Mouse (Mus musculus): Measurements from ENCODE around the gene Slc39a11.

The Slc39a11 gene

GRCm38 (mm10) chr11:113504459-113505062 lies 145.3 kb downstream of the Slc39a11 start:
- no peak for DNase-seq

- no peak for DNase-seq
Measured at GRCm38 (mm10) chr11:113502968-113503367, 146.9 kb downstream of the Slc39a11 start.

GRCm38 (mm10) chr11:113500631-113501305 lies 149.1 kb downstream of the Slc39a11 start:
- DNase-seq = no peak

- DNase-seq = no peak
Measured at GRCm38 (mm10) chr11:113498889-113499288, 151.0 kb downstream of the Slc39a11 start.

- no peak for DNase-seq
Measured at GRCm38 (mm10) chr11:113494021-113494546, 155.8 kb downstream of the Slc39a11 start.

- DNase-seq = no peak
Measured at GRCm38 (mm10) chr11:113490530-113491520, 159.1 kb downstream of the Slc39a11 start.

DNA sequence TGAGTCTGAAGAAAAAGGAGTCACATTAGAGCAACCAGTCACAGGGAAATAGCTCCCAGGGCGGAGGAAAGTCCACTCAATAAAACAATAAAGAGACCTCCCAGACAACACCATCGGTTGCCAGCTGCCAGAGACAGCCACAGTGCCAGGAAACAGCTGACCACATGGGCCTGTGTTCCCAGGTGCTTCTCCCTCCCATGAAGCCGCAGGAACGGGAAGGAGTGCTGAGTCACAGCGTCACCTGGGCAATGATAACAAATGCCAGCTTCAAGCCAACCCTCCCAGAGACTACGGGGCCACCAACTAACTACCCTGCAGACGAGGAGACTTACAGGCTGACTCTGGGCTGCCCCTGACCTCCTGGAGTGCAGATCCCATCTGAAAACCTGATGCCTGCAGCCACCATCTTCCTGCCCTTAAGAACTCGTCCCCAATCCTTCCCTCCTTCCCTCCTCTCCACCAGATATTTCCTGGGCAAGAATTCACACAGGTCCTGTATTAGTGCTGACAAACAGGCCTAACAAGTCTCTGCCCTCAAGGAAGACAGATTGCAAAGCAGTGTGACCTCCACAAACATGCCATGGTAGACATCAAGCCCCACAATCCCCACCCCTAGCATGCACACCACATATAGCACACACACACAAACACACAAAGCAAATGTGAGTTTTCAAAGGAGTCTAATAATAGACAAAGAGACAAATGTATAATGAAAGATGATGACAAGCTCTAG lies 162.1 kb downstream of the Slc39a11 start:
- DNase-seq = no peak

GRCm38 (mm10) chr11:113484037-113484436 lies 165.8 kb downstream of the Slc39a11 start:
- no peak for DNase-seq

- no peak for DNase-seq
Measured at GRCm38 (mm10) chr11:113477550-113477949, 172.3 kb downstream of the Slc39a11 start.

- no peak for DNase-seq
Measured at GRCm38 (mm10) chr11:113476720-113477119, 173.2 kb downstream of the Slc39a11 start.

- no peak for DNase-seq
Measured at GRCm38 (mm10) chr11:113475491-113475890, 174.4 kb downstream of the Slc39a11 start.

DNA sequence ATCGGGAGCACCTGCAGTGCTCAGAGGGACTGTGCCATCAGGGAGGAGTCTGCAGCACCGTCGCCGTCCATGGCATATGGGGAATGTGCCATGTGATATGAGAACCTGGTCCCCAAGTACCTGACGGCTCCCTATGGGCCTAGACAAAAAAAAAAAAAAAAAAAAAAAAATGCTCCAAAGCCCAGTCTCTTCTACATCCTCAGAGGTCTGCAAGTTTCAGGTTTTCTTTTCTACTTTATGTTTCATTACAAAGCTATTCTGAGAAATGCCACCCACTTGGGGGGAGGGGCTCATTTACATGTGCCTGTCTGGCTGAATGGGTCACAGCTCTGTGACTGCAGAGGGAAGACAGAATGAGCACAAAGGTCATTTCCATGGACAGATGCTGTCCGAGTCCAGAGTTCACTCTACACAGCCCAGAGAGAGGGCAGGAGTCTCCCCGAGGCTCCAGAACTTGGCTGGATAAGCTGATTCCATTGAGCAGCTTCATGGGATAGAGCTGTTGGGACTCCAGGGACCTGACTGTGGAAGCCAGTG lies 175.8 kb downstream of the Slc39a11 start:
- DNase-seq = no peak

- no peak for DNase-seq
Measured at GRCm38 (mm10) chr11:113471936-113472335, 177.9 kb downstream of the Slc39a11 start.

DNA sequence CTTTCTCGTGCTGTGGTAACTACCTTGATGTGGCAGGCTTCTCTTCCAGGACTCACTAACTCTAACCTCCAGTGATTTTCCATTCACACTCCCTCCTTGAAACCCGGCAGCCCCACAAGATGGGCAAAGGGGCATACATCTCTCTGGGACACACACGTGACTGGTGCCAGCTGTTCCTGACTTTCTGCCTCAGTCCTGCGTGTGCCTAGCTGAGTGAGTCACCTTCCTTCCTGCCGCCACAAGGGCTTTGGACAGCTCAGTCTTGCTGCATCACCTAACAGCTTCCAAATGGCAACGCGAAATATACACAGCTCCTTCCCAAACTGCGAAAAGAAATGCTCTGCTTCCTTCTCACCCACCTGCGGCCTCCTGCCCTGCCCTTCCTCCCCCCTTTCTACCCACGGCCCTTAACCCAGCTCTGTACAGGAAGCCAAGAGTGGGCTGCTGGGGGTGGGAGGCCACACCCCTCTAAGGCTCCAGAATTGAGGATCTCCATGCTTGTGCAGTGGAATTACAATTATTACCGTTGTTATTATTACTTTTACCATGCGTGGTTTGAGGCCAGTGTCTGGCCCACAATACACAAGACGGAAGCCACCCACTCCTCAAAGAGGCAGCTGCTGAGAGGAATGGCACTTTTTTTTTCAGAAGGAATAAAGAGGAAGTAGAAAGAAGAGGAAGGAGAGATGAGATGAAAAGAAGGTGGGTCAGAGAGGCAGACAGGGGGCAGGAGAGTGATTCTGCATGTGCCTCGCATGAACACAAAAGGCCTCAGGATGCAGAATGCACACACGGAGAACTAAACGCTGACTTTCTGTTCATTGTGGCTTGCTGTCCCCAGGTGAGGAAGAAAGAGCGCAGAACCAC lies 179.7 kb downstream of the Slc39a11 start:
- DNase-seq = no peak

- no peak for DNase-seq
Measured at GRCm38 (mm10) chr11:113468016-113468415, 181.9 kb downstream of the Slc39a11 start.

- DNase-seq = no peak
Measured at GRCm38 (mm10) chr11:113467313-113467811, 182.5 kb downstream of the Slc39a11 start.

DNA sequence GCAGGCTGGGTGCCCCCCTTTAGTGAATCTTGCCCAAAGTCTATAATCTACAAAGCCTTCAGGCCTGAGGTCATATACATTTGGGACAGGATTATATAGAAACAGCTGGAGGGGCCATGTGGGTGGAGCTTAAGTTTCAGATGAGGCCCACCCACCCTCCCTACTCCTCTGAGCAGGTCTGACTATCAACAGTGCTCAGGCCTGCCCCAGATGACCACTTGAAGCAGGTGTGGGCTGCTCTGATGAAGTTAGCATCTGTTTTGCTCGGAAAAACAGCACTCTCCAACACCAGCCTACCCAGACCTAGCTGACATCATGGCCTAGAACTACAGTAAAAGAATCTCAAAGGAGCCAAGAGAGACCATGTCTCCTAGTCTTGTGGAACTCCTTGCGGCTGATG lies 189.8 kb downstream of the Slc39a11 start:
- DNase-seq = no peak

- no peak for DNase-seq
Measured at GRCm38 (mm10) chr11:113458582-113459210, 191.2 kb downstream of the Slc39a11 start.

GRCm38 (mm10) chr11:113452861-113453568 lies 196.9 kb downstream of the Slc39a11 start:
- no peak for DNase-seq

DNA sequence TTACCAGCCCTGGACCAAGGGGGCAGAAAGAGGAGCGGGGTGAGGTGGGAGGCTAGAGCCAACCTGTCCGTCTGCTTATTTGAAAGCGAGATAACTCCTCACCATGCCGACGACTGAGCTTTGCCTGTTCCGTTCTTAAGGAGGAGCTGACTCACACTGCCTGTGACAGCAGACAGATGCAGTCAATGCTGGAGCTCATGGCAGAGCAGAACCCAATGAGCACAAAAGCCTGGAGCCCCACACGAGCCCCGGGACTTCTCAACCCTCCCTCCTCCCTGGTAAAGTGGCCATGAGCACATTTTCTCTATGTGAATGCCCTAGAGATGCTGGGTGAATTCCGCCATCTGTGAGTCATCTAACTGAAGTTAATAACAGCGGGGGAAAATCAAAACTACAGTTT lies 198.6 kb downstream of the Slc39a11 start:
- no peak for DNase-seq

Measured in cerebellum, adult 11-12 months (tissue).